Mouse (Mus musculus) MEL (cell line): ENCODE results near the gene Vmn2r88.

Experiments used
- CHD1 ChIP-seq: IDR thresholded peaks from 2 replicates; pipeline ENCODE4 v1.6.1; 2012; ENCODE audit warnings: low read depth, mild to moderate bottlenecking, inconsistent platforms, low read length, improper control_type of control experiment
- CTCF ChIP-seq, 3 experiments: IDR thresholded peaks in 2 of 3; conservative IDR thresholded peaks in 1 of 3; 2 replicates each; pipeline ENCODE4 v1.5.1; 2011 to 2012; ENCODE audit warnings: low read length in 3 of 3, low read depth in 2 of 3, mild to moderate bottlenecking in 2 of 3, improper control_type of control experiment in 1 of 3, inconsistent platforms in 1 of 3, mixed read lengths in 1 of 3, moderate library complexity in 1 of 3; ENCODE audit not compliant: control insufficient read depth in 1 of 3, insufficient read depth in 1 of 3, poor library complexity in 1 of 3, severe bottlenecking in 1 of 3
- E2F4 ChIP-seq: IDR thresholded peaks from 2 replicates; pipeline ENCODE4 v1.6.1; 2011; ENCODE audit warnings: low read depth, low read length, improper control_type of control experiment, borderline replicate concordance
- EP300 ChIP-seq, 2 experiments: IDR thresholded peaks; 2 replicates each; pipeline ENCODE4 v1.6.1; 2011; ENCODE audit warnings: improper control_type of control experiment in 2 of 2, low read length in 2 of 2, low read depth in 1 of 2, mild to moderate bottlenecking in 1 of 2
- GABPA ChIP-seq: IDR thresholded peaks from 2 replicates; pipeline ENCODE4 v1.6.1; 2012; ENCODE audit warnings: low read depth, mild to moderate bottlenecking, inconsistent platforms, low read length, improper control_type of control experiment, moderate library complexity
- GATA1 ChIP-seq: IDR thresholded peaks from 2 replicates; pipeline ENCODE4 v1.6.1; 2011; ENCODE audit warnings: low read depth, low read length, improper control_type of control experiment
- MAX ChIP-seq: IDR thresholded peaks from 2 replicates; pipeline ENCODE4 v1.6.1; 2011; ENCODE audit warnings: low read length, improper control_type of control experiment
- POLR2AphosphoS2 ChIP-seq: IDR thresholded peaks from 2 replicates; pipeline ENCODE4 v1.6.1; 2011; ENCODE audit warnings: low read length, improper control_type of control experiment
- POLR2AphosphoS5 ChIP-seq: IDR thresholded peaks from 2 replicates; pipeline ENCODE4 v1.6.1; 2012; ENCODE audit warnings: low read depth, borderline replicate concordance, mild to moderate bottlenecking, inconsistent platforms, low read length, moderate library complexity, mixed read lengths
- SMC3 ChIP-seq: IDR thresholded peaks from 2 replicates; pipeline ENCODE4 v1.6.1; 2011; ENCODE audit warnings: low read depth, low read length, improper control_type of control experiment
- TBP ChIP-seq: IDR thresholded peaks from 2 replicates; pipeline ENCODE4 v1.8.0; 2011; ENCODE audit warnings: low read depth, low read length, improper control_type of control experiment
- USF1 ChIP-seq: IDR thresholded peaks from 2 replicates; pipeline ENCODE4 v1.6.1; 2014; ENCODE audit warnings: low read depth, mild to moderate bottlenecking, inconsistent platforms, low read length, improper control_type of control experiment, moderate library complexity

DNA sequence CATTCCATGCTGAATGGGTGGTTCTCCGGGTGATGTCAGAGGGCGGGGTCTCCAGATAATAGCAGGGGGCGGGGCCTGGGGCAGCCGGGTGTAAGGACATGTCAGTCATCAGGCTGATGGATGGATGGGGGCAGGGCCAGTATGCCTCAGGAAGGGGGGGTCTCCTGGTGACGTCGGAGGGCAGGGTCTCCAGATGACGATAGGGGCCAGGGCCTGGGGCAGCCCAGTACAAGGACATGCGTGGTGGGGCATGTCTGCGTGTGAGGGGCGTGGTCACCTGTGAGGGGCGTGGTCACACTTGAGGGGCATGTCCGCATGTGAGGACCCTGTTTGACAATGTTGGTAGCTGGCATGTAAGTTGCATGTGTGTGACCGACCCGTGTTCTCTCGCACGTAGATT lies 23.9 kb downstream of the Vmn2r88 start:
- TF ChIP-seq EP300 (IDR thresholded peaks at IDR 0.05; ENCODE audit: low read depth in 1 of 2, low read length in 2 of 2): no peak
- no peak for TF ChIP-seq SMC3
- no peak for TF ChIP-seq CHD1
- TF ChIP-seq CTCF (IDR thresholded peaks at IDR 0.05 in 2 of 3, conservative IDR thresholded peaks at IDR 0.05 in 1 of 3; ENCODE audit: control insufficient read depth in 1 of 3, insufficient read depth in 1 of 3, low read depth in 2 of 3, low read length in 3 of 3, poor library complexity in 1 of 3, severe bottlenecking in 1 of 3): no peak
- no peak for TF ChIP-seq GATA1
- TF ChIP-seq MAX: no peak
- no peak for TF ChIP-seq E2F4
- no peak for TF ChIP-seq USF1
- no peak for TF ChIP-seq GABPA
- no peak for TF ChIP-seq TBP
- TF ChIP-seq POLR2AphosphoS2: no peak
- no peak for TF ChIP-seq POLR2AphosphoS5
